Mouse (Mus musculus): ENCODE data around the gene Mical2. TPM values are rescaled to one million over a fixed set of nuclear protein-coding genes. Genes with fewer than 3 reads are reported as not detected.

Mical2 gene
- polyA plus RNA-seq, 1 experiment from 2014 or later: 5.3 TPM

- H3K9ac ChIP-seq (replicated peaks; ENCODE audit: low read depth, low read length): no peak overlapping the region
- ATAC-seq (ENCODE audit: low read depth): no peak
- H3K9me3 ChIP-seq (ENCODE audit: control insufficient read depth, low read length): no peaks in the 10 kb centered on the region
- 60% methylated on average over 11 of the region's 11 CpGs for WGBS
- H3K4me2 ChIP-seq (ENCODE audit: low read depth, low read length): no peak overlapping the region
- no peak overlapping the region for H3K4me3 ChIP-seq (ENCODE audit: low read depth, low read length)
- H3K27ac ChIP-seq (ENCODE audit: low read depth, low read length): no peak overlapping the region
- no peaks in the 10 kb centered on the region for H3K36me3 ChIP-seq (ENCODE audit: control insufficient read depth, insufficient read depth, low read length)
- H3K27me3 ChIP-seq (ENCODE audit: control insufficient read depth, insufficient read depth, low read length): no peaks in the 10 kb centered on the region
- peaks cover 4% of the 10 kb centered on the region; the same call in 1 of the 2 replicates for H3K4me1 ChIP-seq (ENCODE audit: control insufficient read depth, insufficient read depth, low read length)
Measured at GRCm38 (mm10) chr7:112353939-112354338, 128.3 kb downstream of the Mical2 start.

DNA sequence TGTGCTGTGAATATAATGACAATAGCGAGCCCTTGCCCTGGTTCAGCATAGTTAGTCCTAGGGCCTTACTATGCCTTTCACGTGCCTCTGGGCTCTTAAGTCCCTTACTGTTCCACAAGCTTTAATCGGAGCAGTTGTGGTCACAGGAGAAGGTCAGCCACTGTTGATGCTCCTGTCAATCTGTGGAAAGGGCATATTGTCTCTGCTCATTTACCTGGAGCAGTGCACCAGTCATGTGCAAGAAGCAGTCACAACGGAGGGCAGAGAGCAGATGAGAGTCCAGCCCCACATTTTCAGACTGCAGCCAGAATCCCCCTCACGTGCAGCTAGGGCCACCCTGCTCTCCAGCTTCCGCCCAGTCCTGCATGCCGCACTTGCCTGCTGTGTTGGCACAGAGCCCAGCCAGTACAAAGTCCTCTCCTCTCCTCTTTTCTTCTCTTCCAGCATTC, 128.9 kb downstream of the Mical2 start:
- 21% methylated on average over 7 of the region's 7 CpGs for WGBS
- no peak overlapping the region for H3K27ac ChIP-seq (ENCODE audit: low read depth, low read length)
- H3K27me3 ChIP-seq (ENCODE audit: control insufficient read depth, insufficient read depth, low read length): no peaks in the 10 kb centered on the region
- no peaks in the 10 kb centered on the region for H3K36me3 ChIP-seq (ENCODE audit: control insufficient read depth, insufficient read depth, low read length)
- no peak overlapping the region for H3K9ac ChIP-seq (replicated peaks; ENCODE audit: low read depth, low read length)
- H3K4me2 ChIP-seq (ENCODE audit: low read depth, low read length): no peak overlapping the region; the same call in 1 of the 2 replicates
- no peaks in the 10 kb centered on the region for H3K9me3 ChIP-seq (ENCODE audit: control insufficient read depth, low read length)
- peak; percentile 69; the same call in 1 of the 2 replicates for ATAC-seq (ENCODE audit: low read depth)
- no peak overlapping the region for H3K4me3 ChIP-seq (ENCODE audit: low read depth, low read length)
- peaks cover 4% of the 10 kb centered on the region; the same call in 1 of the 2 replicates for H3K4me1 ChIP-seq (ENCODE audit: control insufficient read depth, insufficient read depth, low read length)

DNA sequence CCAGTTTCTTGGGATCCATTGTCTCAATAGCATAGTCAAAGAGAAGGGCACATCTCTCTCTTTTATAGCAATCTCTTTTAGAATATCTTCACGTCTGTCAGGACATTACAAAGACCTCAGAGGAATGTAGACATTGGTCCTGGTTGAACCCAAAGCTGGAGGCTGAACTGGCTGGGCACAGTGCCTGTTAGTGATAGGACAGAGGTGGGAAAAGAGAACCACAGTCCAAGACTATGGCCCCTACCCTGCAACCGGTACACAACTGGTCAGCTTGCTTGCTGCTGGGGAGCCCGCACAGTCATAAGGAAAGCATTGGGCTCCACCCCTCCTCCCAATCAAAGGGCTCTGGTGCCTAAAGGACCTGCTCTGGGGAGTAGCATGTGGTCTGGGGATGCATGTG, 133.9 kb downstream of the Mical2 start:
- no peak overlapping the region for H3K4me3 ChIP-seq (ENCODE audit: low read depth, low read length)
- no peak overlapping the region for H3K4me2 ChIP-seq (ENCODE audit: low read depth, low read length)
- 86% methylated on average over 3 of the region's 3 CpGs for WGBS
- H3K27ac ChIP-seq (ENCODE audit: low read depth, low read length): no peak overlapping the region
- no peak overlapping the region for H3K9ac ChIP-seq (replicated peaks; ENCODE audit: low read depth, low read length)
- no peaks in the 10 kb centered on the region for H3K9me3 ChIP-seq (ENCODE audit: control insufficient read depth, low read length)
- no peaks in the 10 kb centered on the region for H3K36me3 ChIP-seq (ENCODE audit: control insufficient read depth, insufficient read depth, low read length)
- no peak for ATAC-seq (ENCODE audit: low read depth)
- no peaks in the 10 kb centered on the region for H3K27me3 ChIP-seq (ENCODE audit: control insufficient read depth, insufficient read depth, low read length)
- H3K4me1 ChIP-seq (ENCODE audit: control insufficient read depth, insufficient read depth, low read length): 0 out of 2 replicates have a peak, but pooled peaks cover 3% of the 10 kb centered on the region

GRCm38 (mm10) chr7:112362574-112363200, 137.0 kb downstream of the Mical2 start:
- WGBS: 47% methylated on average over 7 of the region's 7 CpGs
- ATAC-seq (ENCODE audit: low read depth): no peak
- no peaks in the 10 kb centered on the region for H3K9me3 ChIP-seq (ENCODE audit: control insufficient read depth, low read length)

GRCm38 (mm10) chr7:112365864-112366263, 140.2 kb downstream of the Mical2 start:
- no peak overlapping the region for H3K9ac ChIP-seq (replicated peaks; ENCODE audit: low read depth, low read length)
- no peaks in the 10 kb centered on the region for H3K27me3 ChIP-seq (ENCODE audit: control insufficient read depth, insufficient read depth, low read length)
- H3K4me2 ChIP-seq (ENCODE audit: low read depth, low read length): no peak overlapping the region
- H3K4me3 ChIP-seq (ENCODE audit: low read depth, low read length): no peak overlapping the region
- ATAC-seq (ENCODE audit: low read depth): no peak
- H3K9me3 ChIP-seq (ENCODE audit: control insufficient read depth, low read length): no peaks in the 10 kb centered on the region
- H3K36me3 ChIP-seq (ENCODE audit: control insufficient read depth, insufficient read depth, low read length): no peaks in the 10 kb centered on the region
- H3K4me1 ChIP-seq (ENCODE audit: control insufficient read depth, insufficient read depth, low read length): no peaks in the 10 kb centered on the region
- no peak overlapping the region for H3K27ac ChIP-seq (ENCODE audit: low read depth, low read length)
- 90% methylated on average over 3 of the region's 3 CpGs for WGBS

More at GRCm38 (mm10) chr7:112362574-112363200, 137.0 kb downstream of the Mical2 start:
- H3K4me2 ChIP-seq (ENCODE audit: low read depth, low read length): no peak overlapping the region
- H3K27ac ChIP-seq (ENCODE audit: low read depth, low read length): no peak overlapping the region
- no peaks in the 10 kb centered on the region for H3K36me3 ChIP-seq (ENCODE audit: control insufficient read depth, insufficient read depth, low read length)
- no peak overlapping the region for H3K4me3 ChIP-seq (ENCODE audit: low read depth, low read length)
- H3K4me1 ChIP-seq (ENCODE audit: control insufficient read depth, insufficient read depth, low read length): no peaks in the 10 kb centered on the region
- H3K27me3 ChIP-seq (ENCODE audit: control insufficient read depth, insufficient read depth, low read length): no peaks in the 10 kb centered on the region
- H3K9ac ChIP-seq (replicated peaks; ENCODE audit: low read depth, low read length): no peak overlapping the region

- H3K9me3 ChIP-seq (ENCODE audit: control insufficient read depth, low read length): no peaks in the 10 kb centered on the region
- WGBS: 39% methylated on average over 2 of the region's 2 CpGs
- H3K27me3 ChIP-seq (ENCODE audit: control insufficient read depth, insufficient read depth, low read length): no peaks in the 10 kb centered on the region
- peak; percentile 82; the same call in 1 of the 2 replicates for ATAC-seq (ENCODE audit: low read depth)
- H3K4me1 ChIP-seq (ENCODE audit: control insufficient read depth, insufficient read depth, low read length): no peaks in the 10 kb centered on the region
- no peaks in the 10 kb centered on the region for H3K36me3 ChIP-seq (ENCODE audit: control insufficient read depth, insufficient read depth, low read length)
- H3K27ac ChIP-seq (ENCODE audit: low read depth, low read length): no peak overlapping the region
- H3K4me2 ChIP-seq (ENCODE audit: low read depth, low read length): no peak overlapping the region
- no peak overlapping the region for H3K9ac ChIP-seq (replicated peaks; ENCODE audit: low read depth, low read length)
- no peak overlapping the region for H3K4me3 ChIP-seq (ENCODE audit: low read depth, low read length)
Measured at GRCm38 (mm10) chr7:112369046-112369445, 143.4 kb downstream of the Mical2 start.

GRCm38 (mm10) chr7:112369977-112370376, 144.3 kb downstream of the Mical2 start:
- Histone ChIP-seq H3K4me2 (ENCODE audit: low read depth, low read length) (no peak overlapping the region), H3K4me3 (ENCODE audit: low read depth, low read length) (no peak overlapping the region), H3K27ac (ENCODE audit: low read depth, low read length) (no peak overlapping the region), H3K9me3 (ENCODE audit: control insufficient read depth, low read length) (no peaks in the 10 kb centered on the region), H3K4me1 (ENCODE audit: control insufficient read depth, insufficient read depth, low read length) (no peaks in the 10 kb centered on the region), H3K36me3 (ENCODE audit: control insufficient read depth, insufficient read depth, low read length) (no peaks in the 10 kb centered on the region), H3K9ac (replicated peaks; ENCODE audit: low read depth, low read length) (no peak overlapping the region), H3K27me3 (ENCODE audit: control insufficient read depth, insufficient read depth, low read length) (no peaks in the 10 kb centered on the region)
- ATAC-seq (ENCODE audit: low read depth): no peak
- 96% methylated on average over 3 of the region's 3 CpGs for WGBS

- Histone ChIP-seq H3K36me3 (ENCODE audit: control insufficient read depth, insufficient read depth, low read length) (no peaks in the 10 kb centered on the region), H3K27ac (ENCODE audit: low read depth, low read length) (no peak overlapping the region), H3K27me3 (ENCODE audit: control insufficient read depth, insufficient read depth, low read length) (no peaks in the 10 kb centered on the region), H3K4me1 (ENCODE audit: control insufficient read depth, insufficient read depth, low read length) (no peaks in the 10 kb centered on the region), H3K9me3 (ENCODE audit: control insufficient read depth, low read length) (no peaks in the 10 kb centered on the region), H3K4me2 (ENCODE audit: low read depth, low read length) (no peak overlapping the region), H3K4me3 (ENCODE audit: low read depth, low read length) (no peak overlapping the region), H3K9ac (replicated peaks; ENCODE audit: low read depth, low read length) (no peak overlapping the region)
- no peak for ATAC-seq (ENCODE audit: low read depth)
- 94% methylated on average over 2 of the region's 2 CpGs for WGBS
Measured at GRCm38 (mm10) chr7:112371387-112371786, 145.7 kb downstream of the Mical2 start.

- 88% methylated on average over 5 of the region's 5 CpGs for WGBS
- H3K27me3 ChIP-seq (ENCODE audit: control insufficient read depth, insufficient read depth, low read length): no peaks in the 10 kb centered on the region
- no peak for ATAC-seq (ENCODE audit: low read depth)
- no peak overlapping the region for H3K4me2 ChIP-seq (ENCODE audit: low read depth, low read length)
- no peaks in the 10 kb centered on the region for H3K4me1 ChIP-seq (ENCODE audit: control insufficient read depth, insufficient read depth, low read length)
- no peaks in the 10 kb centered on the region for H3K9me3 ChIP-seq (ENCODE audit: control insufficient read depth, low read length)
- H3K4me3 ChIP-seq (ENCODE audit: low read depth, low read length): no peak overlapping the region
- H3K36me3 ChIP-seq (ENCODE audit: control insufficient read depth, insufficient read depth, low read length): no peaks in the 10 kb centered on the region
- H3K9ac ChIP-seq (replicated peaks; ENCODE audit: low read depth, low read length): no peak overlapping the region
- H3K27ac ChIP-seq (ENCODE audit: low read depth, low read length): no peak overlapping the region
Measured at GRCm38 (mm10) chr7:112374035-112374434, 148.4 kb downstream of the Mical2 start.
